Mouse (Mus musculus) spleen, adult 2 months (tissue): ENCODE measurements around the gene Vps36.

Experiments
- CTCF ChIP-seq: fragments of 200-500 bp; IDR thresholded peaks from 2 replicates; pipeline ENCODE4 v1.5.1; 2011; ENCODE audit warnings: mild to moderate bottlenecking, inconsistent platforms; ENCODE audit not compliant: insufficient read depth, insufficient read length, insufficient replicate concordance; ENCODE audit errors: extremely low read depth
- POLR2A ChIP-seq: fragments of 200-500 bp; IDR thresholded peaks from 2 replicates; pipeline ENCODE4 v1.6.1; 2011; ENCODE audit warnings: low read depth, low read length, inconsistent platforms

- TF ChIP-seq CTCF, result no peak
- no peak for TF ChIP-seq POLR2A
Measured at GRCm38 (mm10) chr8:22175966-22176365, 16.6 kb upstream of the Vps36 start.
